Mouse (Mus musculus): ENCODE results near the gene Zpr1. TPM values are rescaled to one million over a fixed set of nuclear protein-coding genes. Genes with fewer than 3 reads are reported as not detected.

Zpr1 gene
- polyA plus RNA-seq (2011; ENCODE audit: insufficient read length, low read depth, missing spikeins), result 43.1 and 48.8 TPM in 2 replicates

- TF ChIP-seq CTCF (IDR thresholded peaks at IDR 0.05; ENCODE audit: borderline replicate concordance, insufficient read depth, low read length), result no peak
- peak; percentile 54 for TF ChIP-seq POLR2A (IDR thresholded peaks at IDR 0.05; ENCODE audit: low read depth, low read length)
- Histone ChIP-seq H3K4me1 (ENCODE audit: control insufficient read depth, insufficient read depth, low read length) (no peaks in the 10 kb centered on the region), H3K4me3 (ENCODE audit: insufficient read depth, low read length) (peak within 1 kb of the TSS; percentile 98), H3K27ac (ENCODE audit: insufficient read depth, low read length) (no peak within 1 kb of the TSS)
Measured at GRCm38 (mm10) chr9:46272677-46273454, at the start of gene Zpr1. TSS of gene Zpr1 (plus strand) at chr9:46273064.

GRCm38 (mm10) chr9:46223090-46223489 lies 49.8 kb upstream of the Zpr1 start:
- Histone ChIP-seq H3K4me1 (ENCODE audit: control insufficient read depth, insufficient read depth, low read length) (no peaks in the 10 kb centered on the region), H3K27ac (ENCODE audit: insufficient read depth, low read length) (no peak overlapping the region), H3K4me3 (ENCODE audit: insufficient read depth, low read length) (no peak overlapping the region)
- TF ChIP-seq POLR2A (IDR thresholded peaks at IDR 0.05; ENCODE audit: low read depth, low read length), result no peak
- no peak for TF ChIP-seq CTCF (IDR thresholded peaks at IDR 0.05; ENCODE audit: borderline replicate concordance, insufficient read depth, low read length)

GRCm38 (mm10) chr9:46224101-46224500 lies 48.8 kb upstream of the Zpr1 start:
- TF ChIP-seq CTCF (IDR thresholded peaks at IDR 0.05; ENCODE audit: borderline replicate concordance, insufficient read depth, low read length) (no peak), POLR2A (IDR thresholded peaks at IDR 0.05; ENCODE audit: low read depth, low read length) (no peak)
- H3K4me1 ChIP-seq (ENCODE audit: control insufficient read depth, insufficient read depth, low read length), result no peaks in the 10 kb centered on the region
- H3K27ac ChIP-seq (ENCODE audit: insufficient read depth, low read length), result no peak overlapping the region
- no peak overlapping the region for H3K4me3 ChIP-seq (ENCODE audit: insufficient read depth, low read length)

DNA sequence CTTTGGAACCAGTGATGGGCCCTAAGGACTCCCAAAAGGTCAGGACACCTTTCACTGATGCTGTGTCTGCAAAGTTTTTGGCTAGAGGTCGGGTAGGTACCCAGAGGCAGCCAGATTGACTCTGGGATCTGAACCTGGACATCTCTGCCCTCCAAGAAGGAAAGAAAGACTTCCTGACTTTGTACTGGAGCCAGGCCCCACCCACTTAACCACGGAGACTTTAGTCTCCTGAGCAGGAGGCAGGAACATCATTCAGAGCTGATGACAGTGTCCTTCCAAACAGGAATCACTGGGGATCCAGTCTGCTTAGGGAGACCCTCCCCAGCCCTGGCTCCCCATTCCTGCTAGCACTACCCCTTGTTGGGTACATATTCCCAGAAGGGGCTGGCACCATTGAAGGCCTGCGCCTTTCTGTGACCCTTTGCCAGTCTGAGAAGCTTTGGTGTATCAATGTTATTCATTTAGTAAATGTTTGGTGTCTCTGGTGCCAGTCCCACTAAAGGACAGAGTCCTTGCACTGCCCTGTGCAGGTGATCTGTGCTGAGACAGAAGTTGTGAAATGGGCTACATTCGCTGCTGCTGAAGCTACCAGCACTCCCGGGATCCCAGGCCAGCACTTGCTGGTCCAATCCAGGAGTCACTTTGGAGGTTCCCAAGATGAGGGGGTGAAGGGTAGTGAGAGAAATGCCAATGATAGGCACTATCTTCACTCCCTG lies 47.8 kb upstream of the Zpr1 start:
- no peak overlapping the region for H3K27ac ChIP-seq (ENCODE audit: insufficient read depth, low read length)
- H3K4me3 ChIP-seq (ENCODE audit: insufficient read depth, low read length), result no peak overlapping the region
- TF ChIP-seq CTCF (IDR thresholded peaks at IDR 0.05; ENCODE audit: borderline replicate concordance, insufficient read depth, low read length) (no peak), POLR2A (IDR thresholded peaks at IDR 0.05; ENCODE audit: low read depth, low read length) (no peak)
- no peaks in the 10 kb centered on the region for H3K4me1 ChIP-seq (ENCODE audit: control insufficient read depth, insufficient read depth, low read length)

GRCm38 (mm10) chr9:46227064-46227614 lies 45.7 kb upstream of the Zpr1 start:
- TF ChIP-seq CTCF (IDR thresholded peaks at IDR 0.05; ENCODE audit: borderline replicate concordance, insufficient read depth, low read length) (no peak), POLR2A (IDR thresholded peaks at IDR 0.05; ENCODE audit: low read depth, low read length) (no peak)
- Histone ChIP-seq H3K27ac (ENCODE audit: insufficient read depth, low read length) (no peak overlapping the region), H3K4me3 (ENCODE audit: insufficient read depth, low read length) (no peak overlapping the region), H3K4me1 (ENCODE audit: control insufficient read depth, insufficient read depth, low read length) (no peaks in the 10 kb centered on the region)

DNA sequence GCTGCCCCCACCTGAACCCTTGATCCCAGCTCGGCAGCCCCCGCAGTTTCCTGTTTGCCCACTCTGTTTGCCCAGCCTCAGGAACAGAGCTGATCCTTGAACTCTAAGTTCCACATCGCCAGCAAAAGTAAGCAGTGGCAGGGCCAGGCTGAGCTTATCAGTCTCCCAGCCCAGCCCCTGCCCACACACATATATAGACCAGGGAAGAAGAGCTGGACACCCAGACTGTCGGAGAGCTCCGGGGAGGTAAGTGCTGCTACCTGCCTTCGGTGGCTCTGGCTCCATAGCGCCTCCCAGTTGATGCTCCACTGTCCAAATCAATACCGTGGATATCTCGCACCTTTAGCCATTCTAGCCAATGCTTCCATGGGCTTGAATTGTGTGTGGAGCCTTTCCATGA lies 44.4 kb upstream of the Zpr1 start, which contains the start of gene Apoa1:
Gene Apoa1, plus strand, starts transcription at position 90 of the 400 bp plus-strand sequence.
- Histone ChIP-seq H3K27ac (ENCODE audit: insufficient read depth, low read length) (no peak within 1 kb of the TSS), H3K4me3 (ENCODE audit: insufficient read depth, low read length) (no peak within 1 kb of the TSS), H3K4me1 (ENCODE audit: control insufficient read depth, insufficient read depth, low read length) (no peaks in the 10 kb centered on the region)
- no peak for TF ChIP-seq POLR2A (IDR thresholded peaks at IDR 0.05; ENCODE audit: low read depth, low read length)
- TF ChIP-seq CTCF (IDR thresholded peaks at IDR 0.05; ENCODE audit: borderline replicate concordance, insufficient read depth, low read length), result no peak

DNA sequence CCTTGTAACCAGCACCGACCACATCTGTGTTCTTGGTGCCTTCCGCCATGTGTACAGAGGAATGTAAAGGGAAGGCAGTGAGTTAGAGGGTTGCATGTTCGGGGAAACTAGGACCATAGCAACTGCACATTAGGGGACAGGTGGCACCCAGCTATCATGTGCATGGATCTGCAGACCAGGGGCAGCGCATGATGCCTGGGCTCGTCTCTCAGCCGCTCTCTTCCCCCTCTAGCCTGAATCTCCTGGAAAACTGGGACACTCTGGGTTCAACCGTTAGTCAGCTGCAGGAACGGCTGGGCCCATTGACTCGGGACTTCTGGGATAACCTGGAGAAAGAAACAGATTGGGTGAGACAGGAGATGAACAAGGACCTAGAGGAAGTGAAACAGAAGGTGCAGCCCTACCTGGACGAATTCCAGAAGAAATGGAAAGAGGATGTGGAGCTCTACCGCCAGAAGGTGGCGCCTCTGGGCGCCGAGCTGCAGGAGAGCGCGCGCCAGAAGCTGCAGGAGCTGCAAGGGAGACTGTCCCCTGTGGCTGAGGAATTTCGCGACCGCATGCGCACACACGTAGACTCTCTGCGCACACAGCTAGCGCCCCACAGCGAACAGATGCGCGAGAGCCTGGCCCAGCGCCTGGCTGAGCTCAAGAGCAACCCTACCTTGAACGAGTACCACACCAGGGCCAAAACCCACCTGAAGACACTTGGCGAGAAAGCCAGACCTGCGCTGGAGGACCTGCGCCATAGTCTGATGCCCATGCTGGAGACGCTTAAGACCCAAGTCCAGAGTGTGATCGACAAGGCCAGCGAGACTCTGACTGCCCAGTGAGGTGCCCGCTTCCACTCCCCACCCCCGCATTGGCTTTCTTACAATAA lies 43.1 kb upstream of the Zpr1 start:
- no peak overlapping the region for H3K27ac ChIP-seq (ENCODE audit: insufficient read depth, low read length)
- no peaks in the 10 kb centered on the region for H3K4me1 ChIP-seq (ENCODE audit: control insufficient read depth, insufficient read depth, low read length)
- TF ChIP-seq CTCF (IDR thresholded peaks at IDR 0.05; ENCODE audit: borderline replicate concordance, insufficient read depth, low read length) (peak; percentile 51; the same call in 1 of the 2 replicates), POLR2A (IDR thresholded peaks at IDR 0.05; ENCODE audit: low read depth, low read length) (no peak)
- peak overlapping the region; percentile 30 for H3K4me3 ChIP-seq (ENCODE audit: insufficient read depth, low read length)

- H3K27ac ChIP-seq (ENCODE audit: insufficient read depth, low read length), result no peak overlapping the region
- H3K4me1 ChIP-seq (ENCODE audit: control insufficient read depth, insufficient read depth, low read length), result no peaks in the 10 kb centered on the region
- TF ChIP-seq CTCF (IDR thresholded peaks at IDR 0.05; ENCODE audit: borderline replicate concordance, insufficient read depth, low read length), result no peak
- TF ChIP-seq POLR2A (IDR thresholded peaks at IDR 0.05; ENCODE audit: low read depth, low read length), result no peak
- peak overlapping the region; percentile 30 for H3K4me3 ChIP-seq (ENCODE audit: insufficient read depth, low read length)
Measured at GRCm38 (mm10) chr9:46230450-46230975, 42.4 kb upstream of the Zpr1 start.

DNA sequence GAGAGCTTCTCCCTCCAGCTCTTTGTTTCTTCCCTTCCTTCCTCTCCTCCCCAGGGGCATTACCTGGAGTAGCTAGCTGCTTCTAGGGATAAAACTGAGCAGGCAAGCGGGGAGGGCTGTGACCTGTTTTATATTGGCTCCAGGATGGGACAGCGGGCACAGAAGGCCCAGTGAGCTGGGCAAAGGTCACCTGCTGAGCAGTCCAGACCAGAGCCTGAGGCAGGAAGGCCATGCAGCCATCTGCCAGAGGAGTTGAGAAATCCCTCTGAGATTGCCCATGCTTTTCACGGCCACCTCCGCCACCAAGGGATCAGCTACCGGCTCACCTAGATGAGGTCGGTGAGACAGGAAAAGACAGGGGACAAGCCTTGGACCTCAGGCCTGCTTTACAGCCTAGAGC lies 37.7 kb upstream of the Zpr1 start:
- no peak overlapping the region for H3K4me3 ChIP-seq (ENCODE audit: insufficient read depth, low read length)
- no peak overlapping the region for H3K27ac ChIP-seq (ENCODE audit: insufficient read depth, low read length)
- no peak for TF ChIP-seq POLR2A (IDR thresholded peaks at IDR 0.05; ENCODE audit: low read depth, low read length)
- TF ChIP-seq CTCF (IDR thresholded peaks at IDR 0.05; ENCODE audit: borderline replicate concordance, insufficient read depth, low read length), result no peak
- no peaks in the 10 kb centered on the region for H3K4me1 ChIP-seq (ENCODE audit: control insufficient read depth, insufficient read depth, low read length)
